Mouse (Mus musculus): ENCODE data around the gene Apoa2.

Gene Apoa2

GRCm38 (mm10) chr1:171260316-171260715, 35.5 kb downstream of the Apoa2 start:
- no peak for DNase-seq (ENCODE audit: low spot score in 2 of 2)

DNA sequence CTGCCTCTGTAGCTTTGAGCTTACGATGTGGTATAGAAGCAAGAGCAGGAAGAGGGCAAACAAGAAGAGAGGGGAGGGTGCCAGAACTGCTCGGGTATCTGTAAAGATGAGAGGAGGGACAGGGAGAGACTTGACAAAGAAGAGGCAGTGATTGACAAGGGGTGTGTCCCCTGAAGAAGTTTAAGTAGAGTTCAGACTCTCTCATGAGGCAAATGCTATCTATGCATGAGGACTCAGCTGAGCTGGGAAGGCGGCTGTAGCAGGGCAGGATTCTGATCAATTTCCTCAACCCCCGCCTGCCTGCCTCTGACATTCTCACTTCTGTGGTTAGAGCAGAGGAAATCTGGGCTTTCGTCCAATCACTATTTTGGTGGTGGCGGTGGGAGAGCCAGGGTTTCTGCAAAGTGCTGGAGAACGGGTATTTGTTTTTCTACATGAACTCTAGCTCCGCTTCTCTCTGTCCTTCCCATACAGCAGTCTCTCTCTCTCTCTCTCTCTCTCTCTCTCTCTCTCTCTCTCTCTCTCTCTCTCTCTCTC, 37.8 kb downstream of the Apoa2 start:
- peak; percentile 83 to 84 for DNase-seq (ENCODE audit: low spot score in 2 of 2)

DNA sequence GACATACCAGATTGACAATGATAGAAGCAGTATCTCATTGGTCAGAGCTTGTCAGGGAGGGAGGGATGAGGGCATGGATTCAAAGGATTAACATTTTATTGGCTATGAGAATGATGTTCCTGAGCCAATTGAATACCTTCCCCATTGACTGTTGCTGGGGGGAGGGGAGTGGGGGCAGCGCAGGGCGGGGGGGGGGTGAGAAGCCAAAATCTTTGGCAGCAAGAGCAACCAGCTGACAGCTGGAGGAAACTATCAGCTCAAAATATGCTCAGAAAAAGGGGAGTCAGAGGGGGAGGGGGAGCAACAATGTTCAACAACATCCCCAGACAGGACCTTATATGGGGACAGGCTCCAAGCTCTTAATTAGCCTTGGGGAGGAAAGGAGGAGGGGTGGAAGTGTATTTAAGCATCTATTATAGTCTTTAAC, 38.3 kb downstream of the Apoa2 start:
- peak; percentile 66 to 73 for DNase-seq (ENCODE audit: low spot score in 2 of 2)

GRCm38 (mm10) chr1:171263666-171264461, 39.0 kb downstream of the Apoa2 start:
- DNase-seq (ENCODE audit: low spot score in 2 of 2) = no peak

DNA sequence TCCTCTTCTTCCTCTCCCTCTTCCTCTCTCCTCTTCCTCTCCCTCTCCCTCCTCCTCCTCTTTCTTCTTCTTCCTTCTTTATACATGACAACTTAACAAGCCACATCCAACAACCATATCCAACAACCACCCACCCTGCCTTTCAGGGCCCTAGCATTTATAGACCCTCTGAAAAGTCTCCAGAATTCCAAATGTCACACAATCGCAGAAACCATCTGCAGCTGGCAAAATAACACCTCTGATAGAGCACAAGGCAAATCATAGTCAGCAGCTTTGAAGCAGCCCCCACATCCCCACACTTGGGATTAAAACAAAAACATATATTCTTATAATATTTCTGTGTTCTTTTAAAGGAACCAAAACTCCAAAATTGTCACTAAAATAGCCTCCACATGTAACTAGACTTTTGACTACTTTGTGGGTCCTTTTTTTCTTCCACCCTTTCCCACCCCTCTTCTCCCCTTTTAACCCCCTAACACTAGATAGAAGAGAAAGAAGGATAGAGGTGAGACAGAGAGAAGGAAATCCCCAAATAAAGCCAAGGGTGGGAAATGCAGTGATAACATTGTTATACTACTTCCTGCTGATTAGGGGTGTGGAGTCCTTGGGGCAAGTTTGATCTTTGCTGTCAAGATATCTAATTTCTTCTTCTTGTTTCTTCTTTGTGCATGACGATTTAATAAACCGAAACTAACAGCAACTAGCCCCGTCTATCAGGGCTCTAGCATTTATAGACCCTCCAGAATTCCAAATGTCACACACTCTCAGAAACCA, 41.3 kb downstream of the Apoa2 start:
- no peak for DNase-seq (ENCODE audit: low spot score in 2 of 2)

DNA sequence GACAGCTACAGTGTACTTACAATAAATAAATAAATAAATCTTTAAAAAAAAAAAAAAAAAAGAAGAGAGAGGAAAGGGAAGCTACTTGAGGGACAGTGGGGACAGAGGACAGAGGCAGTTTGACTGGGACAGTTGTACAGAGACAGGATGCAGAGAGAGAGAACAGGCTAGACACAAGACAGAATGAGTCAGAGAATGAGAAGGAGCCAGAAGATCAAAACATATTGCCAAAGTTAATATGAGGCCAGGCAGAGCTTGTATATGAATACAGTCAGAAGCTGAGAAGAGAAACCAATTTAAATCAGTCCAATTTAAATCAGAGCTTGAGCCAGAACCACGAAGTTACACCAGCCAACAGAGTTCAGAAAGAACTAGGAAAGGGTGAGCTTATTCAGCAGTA, 43.5 kb downstream of the Apoa2 start:
- no peak for DNase-seq (ENCODE audit: low spot score in 2 of 2)

GRCm38 (mm10) chr1:171269848-171270572, 45.2 kb downstream of the Apoa2 start, which contains the start of gene B4galt3:
TSS of gene B4galt3 (plus strand) at chr1:171270328.
- DNase-seq (ENCODE audit: low spot score in 2 of 2) = peak; percentile 92 to 95

DNA sequence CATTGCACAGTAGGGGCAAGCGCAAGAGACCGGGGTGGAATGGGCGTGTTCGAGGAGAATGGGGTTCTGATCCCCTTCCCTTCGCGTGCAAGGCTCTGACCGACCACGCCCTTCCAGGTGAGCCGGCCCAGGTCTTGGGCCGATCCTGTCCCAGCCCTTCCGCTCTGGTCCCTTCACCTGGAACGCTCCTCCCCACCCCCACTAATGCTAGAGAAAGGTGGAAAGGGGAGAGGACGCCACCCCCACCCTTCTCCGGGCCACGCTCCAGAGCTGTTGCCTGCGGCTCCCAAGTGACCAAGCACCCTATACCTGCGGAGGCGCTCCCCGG, 45.7 kb downstream of the Apoa2 start:
- no peak for DNase-seq (ENCODE audit: low spot score in 2 of 2)

DNA sequence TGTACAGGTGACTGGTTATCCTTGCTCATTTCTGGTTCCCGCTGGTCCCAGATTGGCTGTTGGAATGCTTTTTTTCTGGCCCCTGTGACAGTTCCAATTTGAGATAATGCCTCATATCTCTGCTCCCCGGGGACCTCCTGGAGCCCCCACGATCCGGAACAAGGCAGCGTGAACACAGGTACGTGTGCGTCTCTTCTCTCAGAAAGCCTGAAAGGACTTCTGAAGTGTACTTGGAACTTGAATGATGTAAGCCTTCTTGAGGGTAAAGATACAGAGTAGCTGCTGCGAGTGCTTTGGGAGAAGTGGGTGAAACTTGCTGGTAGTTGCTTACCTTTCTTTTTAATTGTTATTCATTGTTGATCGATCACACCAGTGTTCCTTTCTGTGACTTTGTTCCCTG, 46.3 kb downstream of the Apoa2 start:
- DNase-seq (ENCODE audit: low spot score in 2 of 2) = no peak

DNA sequence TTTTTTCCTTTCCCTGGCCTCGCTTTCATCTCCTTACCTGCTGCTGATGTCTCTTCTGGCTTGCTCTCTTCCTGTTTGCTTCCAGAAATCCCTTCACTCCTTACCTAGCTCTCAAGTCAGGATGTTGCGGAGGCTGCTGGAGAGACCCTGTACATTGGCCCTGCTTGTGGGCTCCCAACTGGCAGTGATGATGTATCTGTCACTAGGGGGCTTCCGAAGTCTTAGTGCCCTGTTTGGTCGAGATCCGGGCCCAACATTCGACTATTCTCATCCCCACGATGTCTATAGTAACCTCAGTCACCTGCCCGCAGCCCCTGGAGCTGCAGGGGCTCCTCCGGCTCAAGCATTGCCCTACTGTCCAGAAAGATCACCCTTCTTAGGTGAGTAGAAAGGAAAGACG, 46.8 kb downstream of the Apoa2 start:
- DNase-seq (ENCODE audit: low spot score in 2 of 2) = no peak

GRCm38 (mm10) chr1:171272086-171272485, 47.2 kb downstream of the Apoa2 start:
- no peak for DNase-seq (ENCODE audit: low spot score in 2 of 2)

DNA sequence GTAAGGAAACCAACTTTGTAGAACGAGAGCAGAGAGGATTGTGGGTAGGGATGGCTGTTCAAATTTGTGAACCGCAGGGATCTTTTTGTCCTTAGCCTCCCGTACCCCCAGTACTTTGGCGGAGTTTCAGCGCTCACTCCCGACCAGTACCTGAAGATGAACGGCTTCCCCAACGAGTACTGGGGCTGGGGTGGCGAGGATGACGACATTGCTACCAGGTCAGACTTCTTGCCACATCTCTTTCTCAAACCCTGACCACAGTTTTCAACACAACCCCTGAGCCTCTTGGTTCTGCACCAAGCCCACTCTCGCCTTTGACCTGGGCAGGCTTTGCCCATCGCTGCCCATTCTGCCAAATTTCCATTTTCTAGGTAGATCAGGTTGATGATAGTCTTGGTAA, 49.3 kb downstream of the Apoa2 start:
- no peak for DNase-seq (ENCODE audit: low spot score in 2 of 2)

GRCm38 (mm10) chr1:171275144-171275734, 50.4 kb downstream of the Apoa2 start:
- no peak for DNase-seq (ENCODE audit: low spot score in 2 of 2)

Measured in heart, adult 9 months (tissue).